Mouse (Mus musculus): ENCODE results near the gene Gm4969. TPM values are rescaled to one million over a fixed set of nuclear protein-coding genes. Genes with fewer than 3 reads are reported as not detected.

The Gm4969 gene
- polyA plus RNA-seq, 1 experiment: 0.80 TPM

GRCm38 (mm10) chr7:19097217-19097616 lies 21.0 kb downstream of the Gm4969 start:
- Histone ChIP-seq H3K27ac (ENCODE audit: insufficient read depth, low read length) (no peak overlapping the region), H3K27me3 (ENCODE audit: control insufficient read depth, insufficient read depth, low read length) (peaks cover 1% of the 10 kb centered on the region; the same call in 1 of the 2 replicates), H3K4me1 (ENCODE audit: control insufficient read depth, insufficient read depth, low read length) (no peaks in the 10 kb centered on the region), H3K4me3 (replicated peaks; ENCODE audit: insufficient read depth, low read depth, low read length) (no peak overlapping the region)
- TF ChIP-seq CTCF (IDR thresholded peaks at IDR 0.05; ENCODE audit: borderline replicate concordance, insufficient read depth, low read depth, low read length) (no peak), POLR2A (IDR thresholded peaks at IDR 0.05; ENCODE audit: borderline replicate concordance, insufficient read depth, low read length) (no peak)
- DNase-seq: no peak
- WGBS: 41% methylated on average over 2 of the region's 2 CpGs

GRCm38 (mm10) chr7:19096421-19096976 lies 21.7 kb downstream of the Gm4969 start:
- 75% methylated on average over 5 of the region's 5 CpGs for WGBS
- no peak for DNase-seq
- no peak overlapping the region for H3K27ac ChIP-seq (ENCODE audit: insufficient read depth, low read length)
- H3K4me3 ChIP-seq (replicated peaks; ENCODE audit: insufficient read depth, low read depth, low read length): no peak overlapping the region
- no peak for TF ChIP-seq CTCF (IDR thresholded peaks at IDR 0.05; ENCODE audit: borderline replicate concordance, insufficient read depth, low read depth, low read length)
- TF ChIP-seq POLR2A (IDR thresholded peaks at IDR 0.05; ENCODE audit: borderline replicate concordance, insufficient read depth, low read length): no peak
- H3K4me1 ChIP-seq (ENCODE audit: control insufficient read depth, insufficient read depth, low read length): no peaks in the 10 kb centered on the region
- H3K27me3 ChIP-seq (ENCODE audit: control insufficient read depth, insufficient read depth, low read length): peaks cover 1% of the 10 kb centered on the region; the same call in 1 of the 2 replicates

- 4% methylated on average over 19 of the region's 19 CpGs for WGBS
- peaks cover 1% of the 10 kb centered on the region; the same call in 1 of the 2 replicates for H3K27me3 ChIP-seq (ENCODE audit: control insufficient read depth, insufficient read depth, low read length)
- TF ChIP-seq CTCF (IDR thresholded peaks at IDR 0.05; ENCODE audit: borderline replicate concordance, insufficient read depth, low read depth, low read length): no peak
- no peak for TF ChIP-seq POLR2A (IDR thresholded peaks at IDR 0.05; ENCODE audit: borderline replicate concordance, insufficient read depth, low read length)
- DNase-seq: no peak
- no peak overlapping the region for H3K27ac ChIP-seq (ENCODE audit: insufficient read depth, low read length)
- H3K4me1 ChIP-seq (ENCODE audit: control insufficient read depth, insufficient read depth, low read length): no peaks in the 10 kb centered on the region
- H3K4me3 ChIP-seq (replicated peaks; ENCODE audit: insufficient read depth, low read depth, low read length): no peak overlapping the region
Observed at GRCm38 (mm10) chr7:19095751-19096110, 22.4 kb downstream of the Gm4969 start.

- H3K4me1 ChIP-seq (ENCODE audit: control insufficient read depth, insufficient read depth, low read length): no peaks in the 10 kb centered on the region
- WGBS: under 1% methylated on average over 84 of the region's 87 CpGs
- H3K27ac ChIP-seq (ENCODE audit: insufficient read depth, low read length): no peak overlapping the region
- TF ChIP-seq CTCF (IDR thresholded peaks at IDR 0.05; ENCODE audit: borderline replicate concordance, insufficient read depth, low read depth, low read length): no peak
- TF ChIP-seq POLR2A (IDR thresholded peaks at IDR 0.05; ENCODE audit: borderline replicate concordance, insufficient read depth, low read length): no peak
- peaks cover 1% of the 10 kb centered on the region; the same call in 1 of the 2 replicates for H3K27me3 ChIP-seq (ENCODE audit: control insufficient read depth, insufficient read depth, low read length)
- peak overlapping the region; percentile 30 for H3K4me3 ChIP-seq (replicated peaks; ENCODE audit: insufficient read depth, low read depth, low read length)
- DNase-seq: no peak
Observed at GRCm38 (mm10) chr7:19094826-19095750, 23.1 kb downstream of the Gm4969 start.

GRCm38 (mm10) chr7:19094471-19094825 lies 23.7 kb downstream of the Gm4969 start, which contains the start of gene Six5:
Gene Six5 (plus strand): TSS chr7:19094594.
- Histone ChIP-seq H3K4me1 (ENCODE audit: control insufficient read depth, insufficient read depth, low read length) (no peaks in the 10 kb centered on the region), H3K27ac (ENCODE audit: insufficient read depth, low read length) (no peak within 1 kb of the TSS), H3K4me3 (replicated peaks; ENCODE audit: insufficient read depth, low read depth, low read length) (peak within 1 kb of the TSS; percentile 41), H3K27me3 (ENCODE audit: control insufficient read depth, insufficient read depth, low read length) (peaks cover 1% of the 10 kb centered on the region; the same call in 1 of the 2 replicates)
- no peak for DNase-seq
- no peak for TF ChIP-seq POLR2A (IDR thresholded peaks at IDR 0.05; ENCODE audit: borderline replicate concordance, insufficient read depth, low read length)
- 1% methylated on average over 32 of the region's 36 CpGs for WGBS

GRCm38 (mm10) chr7:19093537-19094385 lies 24.4 kb downstream of the Gm4969 start:
- TF ChIP-seq POLR2A (IDR thresholded peaks at IDR 0.05; ENCODE audit: borderline replicate concordance, insufficient read depth, low read length) (no peak), CTCF (IDR thresholded peaks at IDR 0.05; ENCODE audit: borderline replicate concordance, insufficient read depth, low read depth, low read length) (no peak)
- peak; percentile 57 to 63 for DNase-seq
- Histone ChIP-seq H3K27ac (ENCODE audit: insufficient read depth, low read length) (no peak overlapping the region), H3K27me3 (ENCODE audit: control insufficient read depth, insufficient read depth, low read length) (peaks cover 1% of the 10 kb centered on the region; the same call in 1 of the 2 replicates), H3K4me3 (replicated peaks; ENCODE audit: insufficient read depth, low read depth, low read length) (peak overlapping the region; percentile 41), H3K4me1 (ENCODE audit: control insufficient read depth, insufficient read depth, low read length) (no peaks in the 10 kb centered on the region)
- WGBS: 1% methylated on average over 45 of the region's 45 CpGs

- H3K4me1 ChIP-seq (ENCODE audit: control insufficient read depth, insufficient read depth, low read length): no peaks in the 10 kb centered on the region
- DNase-seq: peak; percentile 49 to 65
- H3K4me3 ChIP-seq (replicated peaks; ENCODE audit: insufficient read depth, low read depth, low read length): no peak overlapping the region
- WGBS: 7% methylated on average over 15 of the region's 15 CpGs
- no peak overlapping the region for H3K27ac ChIP-seq (ENCODE audit: insufficient read depth, low read length)
- peaks cover 1% of the 10 kb centered on the region; the same call in 1 of the 2 replicates for H3K27me3 ChIP-seq (ENCODE audit: control insufficient read depth, insufficient read depth, low read length)
- TF ChIP-seq CTCF (IDR thresholded peaks at IDR 0.05; ENCODE audit: borderline replicate concordance, insufficient read depth, low read depth, low read length) (peak; percentile 74), POLR2A (IDR thresholded peaks at IDR 0.05; ENCODE audit: borderline replicate concordance, insufficient read depth, low read length) (no peak)
Observed at GRCm38 (mm10) chr7:19093174-19093521, 25.0 kb downstream of the Gm4969 start.
